Mouse (Mus musculus) c-Kit-negative CD71-positive TER-119-positive erythroid progenitor cells, embryonic 14.5 days (primary cell): ENCODE results near the gene Mybphl.

Experiments
- DNase-seq: peaks from one replicate; pipeline ENCODE4 v3.0.0-alpha.2; 2013; ENCODE audit warnings: low read depth, low spot score

Gene Mybphl

DNA sequence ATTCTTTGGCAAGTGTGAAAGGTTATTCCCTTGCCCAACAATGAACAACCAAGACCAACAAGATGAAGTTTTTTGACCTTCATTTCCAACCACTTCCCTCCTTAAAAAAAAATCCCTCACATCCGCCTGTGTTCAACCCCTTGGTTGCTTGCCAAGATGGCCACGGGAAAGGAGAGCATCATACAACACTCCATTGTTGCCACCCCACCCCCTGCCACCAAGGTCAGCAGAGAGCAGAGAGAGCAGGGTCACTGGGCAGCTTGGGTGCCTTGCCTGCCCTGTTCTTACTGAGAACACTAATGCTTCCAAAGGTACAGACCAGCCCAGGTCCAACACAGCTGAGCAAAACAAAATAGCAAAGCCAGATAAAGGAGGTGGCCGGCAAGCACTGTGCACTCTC is 7.6 kb downstream of the Mybphl start:
- DNase-seq, result no peak

GRCm38 (mm10) chr3:108372691-108373090 is 8.0 kb downstream of the Mybphl start:
- no peak for DNase-seq

DNA sequence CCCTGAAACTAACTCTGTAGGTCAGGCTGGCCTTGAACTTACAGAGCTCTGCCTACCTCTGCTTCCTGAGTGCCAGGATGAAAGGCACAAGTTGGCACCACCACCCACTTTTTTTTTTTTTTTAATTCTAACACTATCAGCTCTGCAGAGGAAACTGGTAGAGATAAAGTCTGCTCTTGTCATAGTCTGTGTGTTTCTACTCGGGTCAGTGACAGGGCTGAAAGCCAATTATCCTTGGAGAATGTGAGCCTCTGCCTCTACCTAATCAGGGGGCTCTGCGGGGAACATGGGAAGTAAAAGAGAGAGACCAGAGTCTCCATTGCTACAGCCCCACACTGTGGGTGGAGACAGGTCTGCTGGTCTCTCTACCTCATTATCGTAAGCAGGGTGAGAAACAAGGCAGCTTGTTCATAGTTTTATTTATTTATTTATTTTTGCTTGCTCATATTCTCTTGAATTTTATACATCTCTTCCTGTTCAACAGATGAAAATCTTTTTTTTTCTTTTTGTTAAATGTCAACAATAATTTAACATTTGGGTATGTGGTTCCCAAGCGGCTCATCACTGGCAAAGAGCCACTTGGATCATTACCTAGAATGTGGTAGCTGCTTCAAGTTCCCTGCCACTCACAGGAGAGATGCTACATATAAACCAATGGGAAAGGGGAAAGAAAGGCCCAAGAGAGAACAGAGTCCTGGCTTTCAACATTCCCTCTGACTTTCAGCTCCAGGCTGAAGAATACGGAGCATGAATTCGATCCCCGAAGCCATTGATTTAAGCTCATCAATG is 14.4 kb downstream of the Mybphl start:
- no peak for DNase-seq

DNA sequence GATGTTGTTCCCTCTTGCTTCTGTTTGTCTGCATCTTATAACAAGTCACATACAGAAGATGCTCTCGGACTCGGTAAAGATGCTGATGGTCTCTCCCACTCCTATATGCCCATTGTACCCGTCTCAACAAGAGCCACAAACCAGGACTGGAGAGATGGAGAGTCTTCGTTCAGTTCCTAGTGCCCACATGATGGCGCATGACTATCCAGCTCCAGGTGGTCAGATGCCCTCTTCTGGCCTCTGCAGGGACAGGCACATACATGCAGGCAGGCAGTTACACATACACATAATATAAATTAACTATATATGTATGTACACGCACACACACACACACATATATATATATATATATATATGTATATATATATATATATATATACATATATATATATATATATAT is 16.0 kb downstream of the Mybphl start:
- no peak for DNase-seq

DNA sequence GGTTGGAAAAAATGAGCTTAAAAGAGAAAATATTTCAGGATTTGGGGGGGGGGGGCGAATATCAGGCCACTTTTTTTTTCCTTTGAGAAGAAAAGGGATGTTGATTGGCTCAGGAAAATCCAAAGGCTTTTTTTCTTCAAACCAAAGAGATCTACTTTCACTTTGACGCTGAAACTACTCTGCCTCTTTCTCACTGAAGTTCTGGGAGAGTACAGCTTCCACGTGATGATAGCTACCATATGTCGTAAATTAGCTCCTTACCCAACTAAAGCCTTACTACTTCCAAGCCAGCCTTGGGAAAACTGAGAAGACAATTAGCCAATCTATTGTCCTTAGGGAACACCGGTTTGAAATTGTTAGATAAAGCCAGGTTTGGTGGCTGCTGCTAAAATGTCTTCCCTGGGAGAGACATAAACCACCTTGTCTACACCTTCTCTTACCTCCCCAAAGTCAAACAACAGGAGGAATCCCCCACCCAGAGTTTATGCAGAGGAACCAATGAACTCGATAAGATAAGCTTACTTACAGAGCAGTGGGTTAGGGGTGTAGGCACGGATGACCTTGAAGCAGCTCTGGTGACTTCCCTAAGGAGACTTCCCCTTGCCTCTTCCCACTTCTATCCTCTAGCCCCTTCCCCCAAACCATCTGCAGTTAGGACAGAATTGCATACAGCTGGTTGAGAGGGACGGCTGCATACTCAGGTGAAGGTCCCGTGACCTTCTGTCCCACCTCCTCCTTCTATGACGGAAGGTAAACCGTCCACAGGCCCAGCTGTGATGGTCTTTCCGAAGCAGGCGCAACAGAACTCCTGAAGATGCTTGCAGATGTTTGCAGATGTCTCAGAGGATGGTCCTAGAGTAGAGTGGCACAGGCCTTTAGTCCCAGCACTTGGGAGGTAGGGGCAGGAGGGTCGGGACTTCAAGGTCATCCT is 17.5 kb downstream of the Mybphl start:
- DNase-seq, result no peak

DNA sequence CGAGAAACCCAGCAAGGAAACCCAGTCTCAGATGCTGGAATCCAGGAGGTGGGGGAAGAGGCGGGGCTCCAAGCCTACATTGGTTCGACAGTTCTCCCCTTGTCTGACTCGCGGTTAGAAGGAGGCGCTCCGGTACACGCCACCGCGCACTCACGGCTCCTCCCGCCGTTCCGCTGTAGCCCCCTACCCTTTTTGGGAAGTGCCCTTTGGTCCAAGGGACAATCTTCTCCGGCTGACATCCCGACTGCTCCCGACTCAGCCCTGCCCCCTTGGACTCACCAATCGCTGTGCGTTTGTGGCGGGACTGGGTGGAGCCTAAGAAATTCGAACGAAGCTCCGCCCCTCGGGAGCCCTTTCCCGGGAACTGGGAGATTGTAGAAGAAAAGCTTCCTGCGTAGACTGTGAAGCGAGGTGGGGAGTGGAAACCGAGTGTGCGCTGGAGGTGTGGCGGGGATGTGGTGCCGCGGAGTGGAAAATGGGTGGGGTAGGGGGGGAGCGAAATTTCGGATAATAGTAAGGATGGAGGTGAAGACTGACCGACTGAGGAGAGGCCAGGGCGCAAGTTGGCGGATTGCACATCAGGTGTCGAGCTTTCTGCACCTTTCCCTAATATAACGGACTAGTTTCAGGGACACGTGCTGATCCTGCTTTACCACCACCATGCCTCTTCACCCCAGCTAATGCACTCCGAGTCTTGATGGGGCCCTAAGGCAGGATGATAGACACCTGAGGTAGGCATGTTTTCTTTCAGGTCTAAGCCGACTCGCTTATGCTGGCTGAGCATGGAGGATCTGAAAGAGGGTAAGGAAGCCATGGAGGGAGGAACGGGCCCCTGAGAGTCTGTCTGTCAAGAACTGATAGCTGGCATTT is 19.0 kb downstream of the Mybphl start, which contains the start of gene Psrc1:
TSS of gene Psrc1 (plus strand) at position 355 of the 870 bp plus-strand sequence.
- peak; percentile 80 for DNase-seq

DNA sequence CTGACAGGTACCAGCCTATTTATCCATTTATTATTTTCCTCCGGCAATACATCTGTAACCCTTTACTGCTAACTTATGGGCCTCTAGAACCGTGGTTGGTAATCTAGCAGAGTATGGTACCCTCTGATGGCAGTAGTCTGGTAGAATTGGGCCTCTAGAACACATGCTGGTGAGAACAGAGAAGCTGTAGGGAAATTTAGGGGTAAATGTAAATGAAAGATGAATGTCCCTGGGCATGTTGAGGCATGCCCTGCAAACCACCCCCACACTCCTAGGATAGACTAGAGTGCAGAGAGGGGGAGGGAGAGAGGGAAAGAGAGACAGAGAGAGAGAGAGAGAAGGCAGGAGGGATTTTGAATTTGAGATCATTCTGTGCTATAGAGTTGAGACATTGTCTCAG is 19.7 kb downstream of the Mybphl start:
- no peak for DNase-seq

DNA sequence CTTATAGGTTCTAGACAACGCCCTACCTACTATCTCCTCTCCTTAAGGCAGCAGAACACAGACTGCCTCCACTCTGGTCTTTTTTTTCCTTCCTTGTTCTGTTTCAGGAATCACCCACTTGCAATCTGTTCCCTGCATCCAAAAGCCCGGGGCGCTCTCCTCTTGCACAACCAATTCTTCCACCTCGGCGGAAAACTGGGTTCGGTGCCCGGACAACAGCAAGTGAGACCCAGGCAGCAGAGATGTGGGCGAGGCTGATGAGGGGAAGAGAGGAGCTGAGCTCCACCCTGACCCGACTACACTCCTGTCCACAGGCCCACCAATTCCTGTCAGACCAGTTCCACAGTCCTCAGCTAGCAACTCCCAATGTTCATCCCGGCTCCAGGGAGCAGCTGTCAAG is 21.5 kb downstream of the Mybphl start:
- DNase-seq, result no peak

DNA sequence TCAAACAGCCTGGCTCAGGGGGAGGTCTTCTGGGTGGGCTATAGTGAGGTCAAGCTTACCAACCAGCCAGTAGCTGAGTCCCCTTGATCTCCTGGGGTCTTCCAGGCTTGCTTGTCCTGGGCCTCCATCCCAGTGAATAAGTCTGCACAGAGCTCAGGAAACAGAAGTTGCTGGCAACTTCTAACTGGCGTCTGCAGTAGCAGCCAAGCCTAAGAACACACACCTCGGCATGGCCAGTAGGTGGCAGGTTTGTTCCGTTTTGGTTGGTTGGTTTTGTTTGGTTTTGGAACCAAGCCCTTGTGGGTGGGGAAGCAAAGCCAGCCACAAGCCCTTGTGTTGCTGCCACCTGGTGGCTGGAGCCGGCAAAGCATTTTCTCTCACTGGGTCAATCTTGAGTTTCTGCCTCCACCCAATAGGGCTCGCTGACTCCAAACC is 24.4 kb downstream of the Mybphl start:
- peak; percentile 89 for DNase-seq

- DNase-seq, result no peak
Measured at GRCm38 (mm10) chr3:108392299-108392698, 27.6 kb downstream of the Mybphl start.

DNA sequence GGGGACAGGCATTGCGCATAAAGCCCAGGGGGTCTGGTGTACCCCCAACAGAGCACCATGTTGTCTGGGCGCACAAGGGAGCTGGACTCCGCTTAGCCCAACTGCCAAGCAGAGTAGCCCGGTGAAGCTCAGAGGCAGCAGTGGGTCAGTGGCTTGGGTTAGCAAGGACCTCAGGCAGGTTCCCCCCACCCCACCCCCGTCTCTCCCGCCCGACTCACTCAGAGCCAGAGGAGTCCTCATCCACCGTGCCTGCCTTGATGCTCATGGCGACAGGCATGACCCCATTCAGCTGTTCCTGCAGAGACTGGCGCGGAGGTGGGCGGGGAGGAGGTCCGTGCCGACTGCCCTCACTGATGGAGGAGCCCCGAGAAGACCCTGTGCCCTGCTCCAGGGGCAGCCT is 28.1 kb downstream of the Mybphl start:
- no peak for DNase-seq

DNA sequence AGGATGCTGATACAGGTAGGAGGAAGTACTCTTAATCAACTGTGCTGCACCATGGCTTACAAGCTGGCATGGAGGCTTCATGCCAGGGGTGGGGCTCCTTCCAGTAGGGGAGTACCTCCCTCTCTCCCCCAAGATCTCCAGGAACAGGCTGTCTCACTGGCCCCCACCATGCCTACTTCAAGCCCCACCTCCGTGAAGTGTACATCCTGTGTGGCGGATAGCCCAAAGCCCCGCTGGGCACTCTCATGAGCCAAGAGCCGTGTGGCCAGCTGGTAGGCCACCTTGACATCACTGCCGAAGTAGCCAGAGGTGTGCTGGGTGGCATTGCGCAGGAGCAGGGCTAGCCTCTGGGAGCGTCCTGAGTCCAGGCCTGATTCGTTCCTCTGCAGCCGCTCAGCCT is 33.6 kb downstream of the Mybphl start:
- no peak for DNase-seq

DNA sequence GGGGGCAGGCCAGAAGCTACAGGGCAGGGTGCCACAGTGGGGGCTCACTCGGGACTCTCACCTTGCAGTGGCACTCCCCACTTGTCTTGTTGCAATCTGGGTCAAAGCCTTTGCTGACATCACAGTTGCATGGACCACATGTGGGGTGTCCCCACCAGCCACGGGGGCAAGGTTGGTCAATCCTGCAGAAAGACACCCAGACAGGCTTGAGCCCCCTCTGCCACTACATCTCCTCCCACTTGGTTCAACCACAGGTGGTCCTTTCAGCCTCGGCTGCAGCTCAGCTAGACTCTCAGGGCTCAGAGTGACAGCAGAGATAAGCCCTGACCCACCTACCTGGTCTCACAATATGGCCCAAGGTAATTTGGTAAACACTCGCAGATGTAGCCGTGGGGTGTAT is 35.7 kb downstream of the Mybphl start:
- no peak for DNase-seq

DNA sequence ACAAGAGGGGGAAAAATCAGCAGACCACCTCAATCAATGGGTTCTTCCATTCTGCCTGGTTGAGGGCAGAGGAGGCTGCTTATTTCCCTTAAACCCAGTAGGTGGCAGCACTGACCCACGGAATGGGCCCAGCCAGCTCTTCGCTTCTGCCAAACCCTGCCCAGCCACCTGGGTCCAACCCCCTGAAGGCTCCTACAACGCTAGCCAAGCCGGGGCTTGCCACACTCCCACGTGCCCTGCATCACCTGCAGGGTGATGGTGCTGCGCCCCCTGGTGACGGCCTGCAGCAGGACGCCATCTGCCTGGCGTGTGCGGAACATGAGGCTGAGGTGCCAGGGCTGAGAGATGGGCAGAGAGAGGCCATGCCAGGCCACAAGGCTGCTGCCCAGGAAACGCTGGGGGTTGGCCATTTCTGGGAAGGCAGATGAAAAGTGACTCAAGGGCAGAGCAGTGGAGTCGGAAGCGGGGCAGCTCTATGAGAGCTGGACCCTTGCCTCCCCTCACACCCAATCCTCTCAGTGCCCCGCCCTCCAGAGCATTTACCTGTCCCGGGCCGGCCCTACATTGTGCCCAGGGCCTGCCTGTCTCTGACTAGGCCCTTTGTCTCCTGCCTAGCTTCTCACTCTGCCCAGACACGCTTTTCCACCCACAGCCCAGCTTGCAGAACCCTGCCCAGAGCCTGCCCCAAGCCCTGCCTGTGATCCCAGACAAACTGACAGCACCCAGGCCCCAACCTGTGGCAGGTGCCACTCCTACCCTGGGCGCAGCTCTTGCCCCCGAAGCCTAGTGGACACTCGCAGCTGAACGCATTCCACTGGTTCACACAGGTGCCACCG is 37.2 kb downstream of the Mybphl start:
- peak; percentile 41 for DNase-seq

GRCm38 (mm10) chr3:108402528-108402920 is 37.8 kb downstream of the Mybphl start:
- no peak for DNase-seq

GRCm38 (mm10) chr3:108405536-108406305 is 41.0 kb downstream of the Mybphl start:
- no peak for DNase-seq

- DNase-seq, result no peak
Measured at GRCm38 (mm10) chr3:108406306-108406885, 41.7 kb downstream of the Mybphl start.

GRCm38 (mm10) chr3:108408517-108409008 is 43.9 kb downstream of the Mybphl start:
- DNase-seq, result no peak

- no peak for DNase-seq
Measured at GRCm38 (mm10) chr3:108409656-108410358, 45.1 kb downstream of the Mybphl start.
